Mouse (Mus musculus) heart, adult 8-10 months (tissue): ENCODE measurements around the gene Scn2b. TPM values are rescaled to one million over a fixed set of nuclear protein-coding genes. Genes with fewer than 3 reads are reported as not detected.

Source experiments
- DNase-seq: peaks from one replicate; pipeline ENCODE4 v3.0.0; 2022; ENCODE audit warnings: low spot score
- total RNA-seq, 4 experiments: library from RNA; stranded (reverse); gene quantifications; 2 replicates each; pipeline ENCODE4 v1.2.4; 2022

The Scn2b gene
- total RNA-seq, 4 experiments from 2014 or later: 0.81 to 1.4 (median 1.1) TPM

DNA sequence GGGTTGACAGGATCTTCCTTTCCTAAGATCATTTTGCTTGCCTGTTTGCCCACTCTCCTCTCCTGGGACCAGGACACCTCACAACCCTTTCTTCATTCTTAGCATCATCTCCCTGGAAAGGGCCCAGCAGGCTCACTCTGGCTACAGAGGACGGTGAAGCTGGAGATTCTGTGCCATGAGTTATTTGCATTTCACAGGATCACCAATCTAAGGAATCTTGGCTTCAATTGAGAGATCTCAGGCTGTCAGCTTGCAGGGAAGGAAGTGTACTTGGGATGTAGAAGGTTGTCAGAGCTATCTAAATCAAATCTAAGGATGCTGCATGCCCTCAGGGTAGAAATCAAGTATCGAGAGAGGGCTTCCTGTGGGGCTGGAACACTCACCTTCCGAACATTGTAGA, 55.9 kb downstream of the Scn2b start:
- DNase-seq: no peak

DNA sequence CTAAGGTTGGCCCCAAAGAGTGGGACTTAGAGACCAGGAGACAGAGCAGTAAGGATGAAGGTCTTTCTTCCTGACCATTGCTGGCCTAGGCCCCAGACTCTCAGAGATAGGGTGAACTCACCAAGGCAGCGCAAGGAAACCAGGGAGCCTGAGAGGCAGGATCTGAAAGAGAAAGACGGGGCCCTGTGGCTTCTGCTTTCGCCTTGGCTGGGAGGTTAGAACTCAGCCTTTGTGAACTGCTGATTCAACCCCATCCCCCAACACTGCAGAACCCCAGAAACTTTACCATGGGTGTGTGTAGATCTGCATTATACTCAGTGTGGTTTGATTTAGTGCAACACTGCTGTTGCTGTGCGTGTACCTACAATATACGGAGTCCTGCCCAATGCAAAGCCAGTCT, 61.7 kb downstream of the Scn2b start:
- DNase-seq: no peak

Other genes with a start within 250 kb of the Scn2b start
- 10 to 100 TPM; 22.2 to 33.6 (median 29.8) TPM for gene Kmt2a, start 236.5 kb upstream of the Scn2b start, total RNA-seq
- gene Atp5l, start 197.0 kb upstream of the Scn2b start, total RNA-seq: 1,000 to 10,000 TPM; 1,427 to 1,918 (median 1,690) TPM
- gene Ube4a, start 152.2 kb upstream of the Scn2b start, total RNA-seq: 10 to 100 TPM; 33.8 to 42.1 (median 35.3) TPM
- gene Cd3g, start 137.4 kb upstream of the Scn2b start, total RNA-seq: 1 to 10 TPM in 2 of 4 experiments, under 1 TPM in 2; 0.34 to 1.2 (median 0.75) TPM
- gene Cd3d, start 136.0 kb upstream of the Scn2b start, total RNA-seq: not detected
- gene Cd3e, start 108.2 kb upstream of the Scn2b start, total RNA-seq: 1 to 10 TPM in 2 of 4 experiments, not detected in 2; 1.3 to 1.5 TPM
- gene Mpzl2, start 78.0 kb upstream of the Scn2b start, total RNA-seq: 1 to 10 TPM in 1 of 4 experiments, under 1 TPM in 3; 0.50 to 1.5 (median 0.88) TPM
- gene Mpzl3, start 62.6 kb upstream of the Scn2b start, total RNA-seq: 1 to 10 TPM; 1.9 to 3.7 (median 3.1) TPM
- not detected for gene Jaml, start 38.6 kb upstream of the Scn2b start, total RNA-seq
- 10 to 100 TPM; 30.2 to 58.6 (median 38.0) TPM for gene Scn4b, start 20.6 kb downstream of the Scn2b start, total RNA-seq
- not detected for gene BC049352, start 64.2 kb downstream of the Scn2b start, total RNA-seq
- gene Tmprss4, start 86.3 kb downstream of the Scn2b start, total RNA-seq: not detected
- gene Il10ra, start 151.4 kb downstream of the Scn2b start, total RNA-seq: 1 to 10 TPM; 1.1 to 2.7 (median 1.3) TPM
- gene Tmprss13, start 201.3 kb downstream of the Scn2b start, total RNA-seq: 1 to 10 TPM; 5.9 to 9.3 (median 7.7) TPM